Mouse (Mus musculus): ENCODE measurements around the gene Kcnk6. TPM values are rescaled to one million over a fixed set of nuclear protein-coding genes. Genes with fewer than 3 reads are reported as not detected.

Kcnk6 gene
- polyA plus RNA-seq (2012; rRNA removed), result 1.4 and 3.0 TPM in 2 replicates

GRCm38 (mm10) chr7:29232247-29233013 lies at the start of gene Kcnk6:
Gene Kcnk6, minus strand, starts transcription at chr7:29232515.

DNA sequence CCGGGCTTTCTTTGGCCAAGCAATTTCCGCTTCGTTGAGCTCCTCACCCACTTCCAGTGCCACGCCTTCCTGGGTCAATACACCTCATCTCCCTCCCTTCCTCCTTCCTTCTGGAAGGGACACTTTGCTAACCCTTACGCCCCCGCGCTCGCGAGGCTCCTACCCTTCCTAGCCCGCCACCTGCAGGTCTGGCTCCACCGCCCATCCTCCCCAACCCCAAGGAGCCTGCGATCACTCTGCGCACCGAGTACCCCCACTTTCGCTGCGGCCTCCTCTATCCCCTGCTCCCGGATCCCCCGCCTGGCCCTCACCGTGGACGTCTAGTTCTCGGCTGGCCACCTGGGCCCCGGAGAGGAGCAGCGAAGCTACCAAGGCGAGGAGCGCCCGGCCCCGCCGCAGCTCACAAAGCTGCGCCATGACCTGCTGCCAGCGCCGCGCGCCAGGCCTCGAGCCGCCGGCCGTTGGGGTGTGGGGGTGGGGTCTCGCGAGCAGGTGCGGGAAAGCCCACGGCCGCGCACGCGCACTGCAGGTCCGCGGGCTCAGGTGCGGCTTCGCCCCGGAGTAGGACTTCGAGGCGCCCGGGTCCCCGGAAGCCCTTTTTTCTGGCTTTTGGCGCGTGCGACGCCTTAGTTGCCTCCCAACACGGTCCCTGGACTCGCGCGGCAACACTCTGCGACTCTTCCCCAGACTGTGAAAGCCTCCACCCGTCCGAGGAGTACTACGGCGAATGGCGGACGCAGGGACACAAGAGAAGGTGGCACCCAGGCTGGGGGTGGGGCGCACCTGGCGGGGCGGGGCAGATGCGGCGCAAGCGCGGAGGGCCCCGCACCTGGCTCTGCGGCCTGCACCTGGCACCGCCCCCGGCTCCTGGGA lies 49.1 kb upstream of the Kcnk6 start, which contains the start of gene Spint2:
Spint2 (minus strand) TSS at position 712 of the 873 bp plus-strand sequence.

GRCm38 (mm10) chr7:29248261-29248841 lies 16.0 kb upstream of the Kcnk6 start, which contains the start of gene 2200002D01Rik:
Gene 2200002D01Rik, minus strand, starts transcription at chr7:29248466.

DNA sequence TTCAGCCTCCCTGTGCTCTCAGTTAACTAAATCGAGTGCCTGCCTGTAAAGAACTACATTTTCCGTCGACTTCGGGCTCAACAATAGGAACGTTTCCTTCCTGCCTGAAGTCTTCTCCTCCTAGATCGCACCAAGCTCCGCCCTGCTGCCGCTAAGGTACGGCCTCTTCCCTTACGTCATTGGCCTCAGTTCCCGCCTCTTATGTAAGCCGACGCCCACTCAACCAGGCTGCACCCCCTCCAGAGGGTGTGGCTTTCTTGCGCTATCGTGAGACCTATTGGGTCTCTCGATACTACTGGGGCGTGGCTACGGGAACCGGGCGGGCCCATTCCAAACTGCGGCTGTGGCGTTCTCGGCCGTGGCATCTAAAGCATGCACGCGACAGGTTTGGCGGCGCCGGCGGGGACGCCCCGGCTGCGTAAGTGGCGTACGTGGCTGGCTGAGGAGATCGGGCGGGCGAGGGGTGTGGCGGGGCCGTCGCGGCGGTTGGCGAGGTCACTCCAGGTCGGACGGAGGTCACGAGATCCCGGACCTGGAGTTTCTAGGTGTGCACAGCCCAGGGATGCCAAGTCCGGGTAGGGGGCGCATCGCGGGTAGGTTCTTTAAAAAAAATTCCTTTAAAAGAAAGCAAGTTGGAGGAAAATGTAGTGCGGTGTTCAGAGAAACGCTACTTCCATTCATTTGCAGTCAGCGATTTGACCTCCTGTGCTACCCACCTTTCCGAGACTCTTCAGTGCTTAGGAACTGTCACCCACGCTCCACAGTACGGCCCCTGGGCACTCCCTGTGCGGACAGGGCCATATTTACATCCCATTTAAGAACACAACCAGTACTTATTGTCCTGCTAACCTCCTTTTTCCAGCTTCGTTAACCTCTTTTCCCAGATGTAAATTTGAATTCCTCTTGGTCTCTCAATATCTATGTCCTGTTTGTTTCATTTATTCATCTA lies 6.0 kb upstream of the Kcnk6 start, which contains the start of gene Yif1b:
Yif1b (plus strand) TSS at position 311 of the 949 bp plus-strand sequence.

GRCm38 (mm10) chr7:29213675-29214082 lies 18.6 kb downstream of the Kcnk6 start, which contains the start of gene Catsperg1:
Gene Catsperg1, minus strand, starts transcription at chr7:29214035.

DNA sequence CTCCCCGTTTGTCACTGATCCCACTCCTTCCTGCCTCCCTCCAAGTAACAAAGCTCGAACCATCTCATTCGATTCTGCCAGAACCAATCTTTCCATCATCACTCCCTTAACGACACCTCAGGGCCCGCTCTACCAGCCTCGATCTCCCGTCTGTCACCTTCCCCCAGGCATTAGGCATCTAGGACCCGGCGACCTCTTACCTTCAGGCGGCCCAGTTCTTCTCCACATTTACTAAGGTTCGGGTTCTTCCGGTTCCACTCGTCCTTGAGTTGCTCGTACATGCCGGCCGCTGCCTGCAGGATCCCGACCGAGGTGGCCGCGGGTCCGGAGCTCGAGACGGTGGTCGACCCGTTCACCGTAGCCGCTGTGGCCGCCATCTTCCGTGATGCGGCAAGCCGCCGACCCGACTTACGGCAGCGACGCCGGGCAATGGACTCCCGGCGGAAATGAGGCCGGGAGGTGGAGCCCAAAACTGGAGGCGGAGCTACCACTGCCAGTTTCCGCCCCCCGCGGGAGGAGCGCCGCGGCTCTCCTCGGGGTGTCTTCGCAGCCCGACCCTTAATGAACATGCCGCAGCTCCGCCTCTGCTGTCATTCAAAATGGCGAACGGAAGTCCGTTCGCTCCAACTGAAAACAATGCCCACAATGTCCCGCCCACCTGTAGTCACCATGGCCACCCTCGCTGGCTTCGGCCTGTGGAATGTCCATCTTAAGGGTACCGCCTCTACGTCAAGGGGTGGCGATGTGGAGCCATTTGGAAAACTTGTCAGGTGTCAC lies 52.0 kb downstream of the Kcnk6 start, which contains the start of gene Psmd8:
Psmd8 (minus strand) TSS at position 625 of the 777 bp plus-strand sequence.

Other genes with a start within 250 kb of the Kcnk6 start
- 9.3 and 12.9 TPM in 2 replicates for gene Ryr1, start 107.3 kb downstream of the Kcnk6 start, polyA plus RNA-seq (2012; rRNA removed)
- gene Rasgrp4, start 97.7 kb downstream of the Kcnk6 start, polyA plus RNA-seq (2012; rRNA removed), result 3.2 and 3.4 TPM in 2 replicates
- gene Fam98c, start 76.3 kb downstream of the Kcnk6 start, polyA plus RNA-seq (2012; rRNA removed), result 24.0 and 24.1 TPM in 2 replicates
- 0.61 and 0.94 TPM in 2 replicates for gene Ggn, start 62.3 kb downstream of the Kcnk6 start, polyA plus RNA-seq (2012; rRNA removed)
- 27.5 and 29.3 TPM in 2 replicates for gene Spred3, start 62.1 kb downstream of the Kcnk6 start, polyA plus RNA-seq (2012; rRNA removed)
- 276 and 299 TPM in 2 replicates for gene Psmd8, start 51.8 kb downstream of the Kcnk6 start, polyA plus RNA-seq (2012; rRNA removed)
- gene Catsperg1, start 18.5 kb downstream of the Kcnk6 start, polyA plus RNA-seq (2012; rRNA removed), result 7.5 and 7.8 TPM in 2 replicates
- 60.7 and 65.4 TPM in 2 replicates for gene Yif1b, start 5.8 kb upstream of the Kcnk6 start, polyA plus RNA-seq (2012; rRNA removed)
- 0.25 and 0.85 TPM in 2 replicates for gene 2200002D01Rik, start 16.0 kb upstream of the Kcnk6 start, polyA plus RNA-seq (2012; rRNA removed)
- gene Spint2, start 49.4 kb upstream of the Kcnk6 start, polyA plus RNA-seq (2012; rRNA removed), result 36.9 and 49.5 TPM in 2 replicates
- gene Ppp1r14a, start 56.8 kb upstream of the Kcnk6 start, polyA plus RNA-seq (2012; rRNA removed), result 9.3 and 13.2 TPM in 2 replicates
- gene Dpf1, start 71.4 kb upstream of the Kcnk6 start, polyA plus RNA-seq (2012; rRNA removed), result 111 and 128 TPM in 2 replicates